Mouse (Mus musculus) kidney, adult 2 months (tissue): Measurements from ENCODE around the gene Rab27a. TPM values are rescaled to one million over a fixed set of nuclear protein-coding genes. Genes with fewer than 3 reads are reported as not detected.
A peak's percentile ranks its signal among the peaks of the same experiment; 100 is the strongest.

ENCODE experiments used
- DNase-seq: peaks from one replicate; pipeline ENCODE4 v3.0.0; 2021
- H3K27ac ChIP-seq: fragments of 200-500 bp; 2 replicates; pipeline ENCODE4 v1.5.1; 2012; ENCODE audit warnings: low read depth, low read length, control low read depth, inconsistent platforms; ENCODE audit not compliant: insufficient read depth
- H3K27me3 ChIP-seq: fragments of 200-500 bp; replicated peaks from 2 replicates; pipeline ENCODE4 v1.6.1; 2012; ENCODE audit warnings: mild to moderate bottlenecking, moderate library complexity, low read length, inconsistent platforms; ENCODE audit not compliant: control insufficient read depth, insufficient read depth
- H3K36me3 ChIP-seq: fragments of 200-500 bp; 2 replicates; pipeline ENCODE4 v1.6.1; 2012; ENCODE audit warnings: mild to moderate bottlenecking, moderate library complexity, low read length, inconsistent platforms; ENCODE audit not compliant: control insufficient read depth, insufficient read depth
- H3K4me1 ChIP-seq: fragments of 200-500 bp; 2 replicates; pipeline ENCODE4 v1.6.1; 2011; ENCODE audit warnings: low read length; ENCODE audit not compliant: control insufficient read depth, insufficient read depth
- H3K4me3 ChIP-seq: fragments of 200-500 bp; 2 replicates; pipeline ENCODE4 v1.5.1; 2011; ENCODE audit warnings: mild to moderate bottlenecking, low read depth, low read length, control low read depth; ENCODE audit not compliant: insufficient read depth
- CTCF ChIP-seq: fragments of 200-500 bp; conservative IDR thresholded peaks from 2 replicates; pipeline ENCODE4 v1.5.1; 2011; ENCODE audit warnings: low read depth, mild to moderate bottlenecking, control low read depth, low read length, moderate library complexity, mixed read lengths; ENCODE audit not compliant: insufficient read depth, insufficient read length
- POLR2A ChIP-seq: fragments of 200-500 bp; IDR thresholded peaks from one replicate; pipeline ENCODE4 v1.6.1; 2011; ENCODE audit warnings: low read depth, low read length, control low read depth
- WGBS: fragments of 180-500 bp; shearing (Covaris S2); methylation state at CpG from one replicate; pipeline ENCODE4 v1.1.7; 2018; 5-methylcytosine and 5-hydroxymethylcytosine counted together
- polyA plus RNA-seq: library from polyadenylated mRNA; depleted of rRNA; stranded (reverse); fragments of >200 nt; gene quantifications from 2 replicates; pipeline ENCODE4 v1.2.3, GENCODE M21; 2012; rRNA removed

Gene Rab27a
- polyA plus RNA-seq, 1 experiment = 9.4 TPM

- H3K36me3 ChIP-seq = peaks cover 5% of the 10 kb centered on the region
- H3K27me3 ChIP-seq = no peaks in the 10 kb centered on the region
- TF ChIP-seq CTCF (no peak), POLR2A (no peak)
- no peaks in the 10 kb centered on the region; the same call in 1 of the 2 replicates for H3K4me1 ChIP-seq
- no peak overlapping the region for H3K27ac ChIP-seq
- H3K4me3 ChIP-seq = no peak overlapping the region
- 91% methylated on average over 8 of the region's 8 CpGs for WGBS
- DNase-seq = no peak
Measured at GRCm38 (mm10) chr9:73125043-73125570, 80.5 kb downstream of the Rab27a start.

GRCm38 (mm10) chr9:73127457-73127856, 82.8 kb downstream of the Rab27a start:
- no peaks in the 10 kb centered on the region for H3K27me3 ChIP-seq
- H3K4me1 ChIP-seq = no peaks in the 10 kb centered on the region; the same call in 1 of the 2 replicates
- DNase-seq = no peak
- 76% methylated on average over 2 of the region's 2 CpGs for WGBS
- no peak overlapping the region for H3K27ac ChIP-seq
- H3K36me3 ChIP-seq = peaks cover 1% of the 10 kb centered on the region
- no peak for TF ChIP-seq CTCF
- TF ChIP-seq POLR2A = no peak
- H3K4me3 ChIP-seq = no peak overlapping the region

GRCm38 (mm10) chr9:73129875-73130274, 85.2 kb downstream of the Rab27a start:
- peak; percentile 36 for DNase-seq
- no peaks in the 10 kb centered on the region; the same call in 1 of the 2 replicates for H3K4me1 ChIP-seq
- no peaks in the 10 kb centered on the region for H3K27me3 ChIP-seq
- no peak overlapping the region for H3K27ac ChIP-seq
- TF ChIP-seq CTCF = no peak
- TF ChIP-seq POLR2A = no peak
- H3K36me3 ChIP-seq = peaks cover 1% of the 10 kb centered on the region; the same call in 1 of the 2 replicates
- no peak overlapping the region for H3K4me3 ChIP-seq
- WGBS = 41% methylated on average over 8 of the region's 8 CpGs

- WGBS = 89% methylated on average over 4 of the region's 4 CpGs
- H3K4me3 ChIP-seq = no peak overlapping the region
- no peaks in the 10 kb centered on the region for H3K27me3 ChIP-seq
- H3K36me3 ChIP-seq = no peaks in the 10 kb centered on the region
- no peak for DNase-seq
- no peak overlapping the region for H3K27ac ChIP-seq
- no peaks in the 10 kb centered on the region; the same call in 1 of the 2 replicates for H3K4me1 ChIP-seq
- no peak for TF ChIP-seq CTCF
- no peak for TF ChIP-seq POLR2A
Measured at GRCm38 (mm10) chr9:73130529-73130928, 85.9 kb downstream of the Rab27a start.

GRCm38 (mm10) chr9:73137341-73137886, 92.8 kb downstream of the Rab27a start:
- Histone ChIP-seq H3K27ac (no peak overlapping the region), H3K36me3 (no peaks in the 10 kb centered on the region), H3K4me3 (no peak overlapping the region), H3K4me1 (no peaks in the 10 kb centered on the region), H3K27me3 (no peaks in the 10 kb centered on the region)
- TF ChIP-seq CTCF = no peak
- TF ChIP-seq POLR2A = no peak
- DNase-seq = no peak
- 44% methylated on average over 11 of the region's 11 CpGs for WGBS

Other genes with a start within 250 kb of the Rab27a start
- 0.06 and 0.15 TPM in 2 replicates for gene Prtg, start 238.0 kb upstream of the Rab27a start, polyA plus RNA-seq
- 0.22 and 0.38 TPM in 2 replicates for gene Pygo1, start 119.2 kb upstream of the Rab27a start, polyA plus RNA-seq
- gene Dyx1c1, start 86.1 kb upstream of the Rab27a start, polyA plus RNA-seq = 1.1 and 1.3 TPM in 2 replicates
- not detected in 2 replicates for gene Gm44503, start 86.0 kb upstream of the Rab27a start, polyA plus RNA-seq
- 29.1 and 34.8 TPM in 2 replicates for gene Ccpg1os, start 59.5 kb upstream of the Rab27a start, polyA plus RNA-seq
- gene Ccpg1, start 59.4 kb upstream of the Rab27a start, polyA plus RNA-seq = 20.1 and 30.2 TPM in 2 replicates
- 10.7 and 10.9 TPM in 2 replicates for gene Pigb, start 4.5 kb upstream of the Rab27a start, polyA plus RNA-seq
- 0.07 and 0.19 TPM in 2 replicates for gene Khdc3, start 57.0 kb downstream of the Rab27a start, polyA plus RNA-seq
- not detected in 2 replicates for gene Gm20509, start 57.6 kb downstream of the Rab27a start, polyA plus RNA-seq
- 17.7 and 24.5 TPM in 2 replicates for gene Rsl24d1, start 68.6 kb downstream of the Rab27a start, polyA plus RNA-seq